Mouse (Mus musculus) forebrain, embryonic 16.5 days (tissue): ENCODE measurements around the gene Bsg. TPM values are rescaled to one million over a fixed set of nuclear protein-coding genes. Genes with fewer than 3 reads are reported as not detected.

Source experiments
- ATAC-seq: fragments of 200-750 bp; cut with Nextera tagmentation; 2 replicates; pipeline ENCODE4 v1.8.0; 2017; ENCODE audit warnings: mild to moderate bottlenecking, moderate library complexity
- H3K27ac ChIP-seq: fragments of 300-500 bp; sonication (generic); 2 replicates; pipeline ENCODE4 v1.5.1; 2014; ENCODE audit warnings: low read length, control low read depth
- H3K27me3 ChIP-seq: fragments of 300-500 bp; sonication (generic); replicated peaks from 2 replicates; pipeline ENCODE4 v1.6.1; 2014; ENCODE audit warnings: low read length; ENCODE audit not compliant: control insufficient read depth, insufficient read depth
- H3K36me3 ChIP-seq: fragments of 300-500 bp; sonication (generic); 2 replicates; pipeline ENCODE4 v1.6.1; 2014; ENCODE audit not compliant: control insufficient read depth, insufficient read depth
- H3K4me1 ChIP-seq: fragments of 300-500 bp; sonication (generic); replicated peaks from 2 replicates; pipeline ENCODE4 v1.6.1; 2014; ENCODE audit warnings: low read length; ENCODE audit not compliant: control insufficient read depth, insufficient read depth
- H3K4me2 ChIP-seq: fragments of 300-500 bp; sonication (generic); 2 replicates; pipeline ENCODE4 v1.6.1; 2014; ENCODE audit warnings: mild to moderate bottlenecking, low read length, control low read depth
- H3K4me3 ChIP-seq: fragments of 300-500 bp; sonication (generic); replicated peaks from 2 replicates; pipeline ENCODE4 v1.5.1; 2014; ENCODE audit warnings: mild to moderate bottlenecking, low read length, control low read depth
- H3K9ac ChIP-seq: fragments of 300-500 bp; sonication (generic); replicated peaks from 2 replicates; pipeline ENCODE4 v1.6.1; 2014; ENCODE audit warnings: low read depth, low read length, control low read depth
- H3K9me3 ChIP-seq: fragments of 300-500 bp; sonication (generic); 2 replicates; pipeline ENCODE4 v1.6.1; 2016; ENCODE audit warnings: low read length; ENCODE audit not compliant: control insufficient read depth
- WGBS: fragments of 180-500 bp; shearing (Covaris S2); extraction: QIAGEN DNeasy Blood & Tissue Kit; methylation state at CpG from one replicate; pipeline ENCODE4 v1.1.7; 2014; 5-methylcytosine and 5-hydroxymethylcytosine counted together
- polyA plus RNA-seq: library from polyadenylated mRNA; unstranded; fragments of >200 nt; fragmentation: Nextera tagmentation; extraction: Ambion mirVana; gene quantifications from 2 replicates; pipeline ENCODE4 v1.2.1, GENCODE M21; 2015

Bsg gene
- polyA plus RNA-seq, 1 experiment from 2014 or later: 726 TPM

- peak within 1 kb of the TSS; percentile 96 for H3K27ac ChIP-seq
- H3K4me1 ChIP-seq: peaks cover 19% of the 10 kb centered on the region
- H3K9me3 ChIP-seq: no peaks in the 10 kb centered on the region
- no peaks in the 10 kb centered on the region for H3K27me3 ChIP-seq
- H3K9ac ChIP-seq: peak within 1 kb of the TSS; percentile 89
- peak within 1 kb of the TSS; percentile 85 for H3K4me2 ChIP-seq
- H3K36me3 ChIP-seq: no peaks in the 10 kb centered on the region
- peak within 1 kb of the TSS; percentile 85 for H3K4me3 ChIP-seq
- under 1% methylated on average over 45 of the region's 45 CpGs for WGBS
- ATAC-seq: peak; percentile 87
Measured at GRCm38 (mm10) chr10:79668771-79669575, 35.3 kb upstream of the Bsg start, which contains the start of gene Tpgs1. Gene Tpgs1, plus strand, starts transcription at chr10:79669369.

GRCm38 (mm10) chr10:79669576-79670057 lies 34.7 kb upstream of the Bsg start:
- WGBS: under 1% methylated on average over 47 of the region's 47 CpGs
- peak overlapping the region; percentile 85 for H3K4me3 ChIP-seq
- H3K4me2 ChIP-seq: peak overlapping the region; percentile 85
- peak overlapping the region; percentile 89 for H3K9ac ChIP-seq
- no peaks in the 10 kb centered on the region for H3K27me3 ChIP-seq
- H3K4me1 ChIP-seq: peaks cover 19% of the 10 kb centered on the region
- H3K9me3 ChIP-seq: no peaks in the 10 kb centered on the region
- peak; percentile 70 for ATAC-seq
- no peaks in the 10 kb centered on the region for H3K36me3 ChIP-seq
- H3K27ac ChIP-seq: peak overlapping the region; percentile 96

- H3K27ac ChIP-seq: peak overlapping the region; percentile 96; the same call in 1 of the 2 replicates
- peak overlapping the region; percentile 85 for H3K4me3 ChIP-seq
- peak overlapping the region; percentile 85 for H3K4me2 ChIP-seq
- ATAC-seq: peak; percentile 14
- H3K4me1 ChIP-seq: peaks cover 19% of the 10 kb centered on the region
- no peaks in the 10 kb centered on the region for H3K27me3 ChIP-seq
- H3K36me3 ChIP-seq: no peaks in the 10 kb centered on the region
- WGBS: 36% methylated on average over 15 of the region's 15 CpGs
- H3K9me3 ChIP-seq: no peaks in the 10 kb centered on the region
- H3K9ac ChIP-seq: peak overlapping the region; percentile 89
Measured at GRCm38 (mm10) chr10:79670071-79670888, 34.0 kb upstream of the Bsg start.

GRCm38 (mm10) chr10:79671396-79672087 lies 32.7 kb upstream of the Bsg start:
- no peak overlapping the region for H3K4me3 ChIP-seq
- H3K27ac ChIP-seq: no peak overlapping the region
- no peaks in the 10 kb centered on the region for H3K9me3 ChIP-seq
- H3K36me3 ChIP-seq: peaks cover 3% of the 10 kb centered on the region
- peaks cover 19% of the 10 kb centered on the region for H3K4me1 ChIP-seq
- H3K27me3 ChIP-seq: no peaks in the 10 kb centered on the region
- WGBS: 81% methylated on average over 6 of the region's 6 CpGs
- H3K9ac ChIP-seq: no peak overlapping the region
- H3K4me2 ChIP-seq: no peak overlapping the region
- ATAC-seq: no peak

- Histone ChIP-seq H3K27me3 (no peaks in the 10 kb centered on the region), H3K4me3 (no peak overlapping the region), H3K27ac (no peak overlapping the region), H3K9ac (no peak overlapping the region), H3K4me2 (no peak overlapping the region), H3K4me1 (peaks cover 19% of the 10 kb centered on the region), H3K36me3 (peaks cover 3% of the 10 kb centered on the region), H3K9me3 (no peaks in the 10 kb centered on the region)
- no peak for ATAC-seq
- WGBS: 72% methylated on average over 3 of the region's 3 CpGs
Measured at GRCm38 (mm10) chr10:79672088-79672455, 32.2 kb upstream of the Bsg start.

- 93% methylated on average over 3 of the region's 3 CpGs for WGBS
- Histone ChIP-seq H3K27ac (no peak overlapping the region), H3K4me3 (no peak overlapping the region), H3K9me3 (no peaks in the 10 kb centered on the region), H3K36me3 (peaks cover 3% of the 10 kb centered on the region), H3K4me1 (peaks cover 16% of the 10 kb centered on the region), H3K9ac (no peak overlapping the region), H3K27me3 (no peaks in the 10 kb centered on the region), H3K4me2 (no peak overlapping the region)
- no peak for ATAC-seq
Measured at GRCm38 (mm10) chr10:79673054-79673453, 31.2 kb upstream of the Bsg start.

- no peak overlapping the region for H3K9ac ChIP-seq
- no peak for ATAC-seq
- no peaks in the 10 kb centered on the region for H3K27me3 ChIP-seq
- peaks cover 3% of the 10 kb centered on the region for H3K36me3 ChIP-seq
- no peak overlapping the region for H3K4me2 ChIP-seq
- no peaks in the 10 kb centered on the region for H3K9me3 ChIP-seq
- 61% methylated on average over 44 of the region's 44 CpGs for WGBS
- H3K4me1 ChIP-seq: peaks cover 7% of the 10 kb centered on the region
- H3K4me3 ChIP-seq: no peak overlapping the region
- no peak overlapping the region for H3K27ac ChIP-seq
Measured at GRCm38 (mm10) chr10:79675346-79676035, 28.8 kb upstream of the Bsg start.

- Histone ChIP-seq H3K4me1 (peaks cover 20% of the 10 kb centered on the region), H3K27ac (peak overlapping the region; percentile 90), H3K36me3 (peaks cover 5% of the 10 kb centered on the region), H3K9ac (peak overlapping the region; percentile 57), H3K4me3 (peak overlapping the region; percentile 86), H3K9me3 (no peaks in the 10 kb centered on the region), H3K27me3 (no peaks in the 10 kb centered on the region), H3K4me2 (peak overlapping the region; percentile 53)
- ATAC-seq: peak; percentile 3; the same call in 1 of the 2 replicates
- WGBS: 43% methylated on average over 11 of the region's 11 CpGs
Measured at GRCm38 (mm10) chr10:79680606-79681495, 23.4 kb upstream of the Bsg start.
